Mouse (Mus musculus) ovary, postnatal 36 days (tissue): ENCODE results near the gene Enah.

ENCODE experiments used
- DNase-seq: peaks from one replicate; pipeline ENCODE4 v3.0.0; 2022; ENCODE audit warnings: low spot score, mixed read lengths

Enah gene

DNA sequence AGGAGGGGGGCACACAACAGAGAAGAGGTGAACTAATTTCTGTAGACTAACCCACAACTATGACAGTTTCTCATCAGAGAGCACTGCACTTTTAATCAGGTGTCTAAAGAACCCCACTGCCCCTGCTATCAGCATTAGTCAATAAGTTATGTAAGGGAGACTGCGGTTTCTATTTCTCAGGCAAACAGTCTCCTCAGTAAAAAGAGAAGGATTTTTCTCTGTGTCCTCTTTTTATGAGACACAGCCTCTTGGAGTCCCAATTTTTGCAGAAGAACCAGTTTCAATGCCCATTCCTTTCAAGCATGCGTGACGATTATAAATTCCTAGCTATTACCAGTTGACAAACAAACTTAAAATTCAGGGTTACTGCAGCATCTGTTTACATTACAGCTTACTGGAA is 59.4 kb downstream of the Enah start:
- DNase-seq: no peak

DNA sequence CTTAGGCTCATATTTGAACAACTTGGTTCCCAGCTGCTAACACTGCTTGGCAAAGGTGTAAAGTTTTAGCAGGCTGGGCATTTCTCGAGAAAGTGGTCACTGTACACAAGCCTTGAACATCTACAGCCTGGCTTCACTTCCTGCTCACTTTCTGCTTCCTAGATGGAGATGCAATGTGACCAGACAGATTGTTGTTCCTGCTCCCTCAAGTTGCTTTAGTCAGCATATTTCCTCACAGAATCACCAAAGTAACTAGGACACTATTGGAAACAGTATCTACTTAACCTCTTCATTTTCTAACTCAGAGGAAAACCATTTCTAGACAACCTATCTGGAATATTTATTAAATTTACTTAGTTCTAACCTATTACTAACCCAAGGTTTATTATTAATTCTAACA is 61.4 kb downstream of the Enah start:
- no peak for DNase-seq

DNA sequence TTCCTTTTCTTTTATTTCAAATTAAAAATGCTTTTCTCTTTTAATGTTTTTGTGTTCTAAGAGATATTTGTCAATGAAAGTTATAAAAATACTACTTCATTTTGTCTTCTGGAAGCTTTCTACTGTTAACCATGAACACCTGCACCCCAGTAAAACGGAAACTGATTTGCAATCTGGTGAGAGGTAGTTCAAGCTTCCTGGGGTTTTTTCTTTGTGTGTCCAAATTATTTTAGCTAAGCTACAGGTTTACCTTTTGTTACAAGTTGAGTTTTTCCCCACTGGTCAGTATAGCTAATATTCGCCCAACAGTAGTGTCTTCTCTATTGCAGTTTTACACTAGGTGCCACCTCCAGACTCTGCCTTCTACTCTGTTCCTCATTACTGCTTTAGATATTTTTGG is 62.1 kb downstream of the Enah start:
- DNase-seq: no peak

DNA sequence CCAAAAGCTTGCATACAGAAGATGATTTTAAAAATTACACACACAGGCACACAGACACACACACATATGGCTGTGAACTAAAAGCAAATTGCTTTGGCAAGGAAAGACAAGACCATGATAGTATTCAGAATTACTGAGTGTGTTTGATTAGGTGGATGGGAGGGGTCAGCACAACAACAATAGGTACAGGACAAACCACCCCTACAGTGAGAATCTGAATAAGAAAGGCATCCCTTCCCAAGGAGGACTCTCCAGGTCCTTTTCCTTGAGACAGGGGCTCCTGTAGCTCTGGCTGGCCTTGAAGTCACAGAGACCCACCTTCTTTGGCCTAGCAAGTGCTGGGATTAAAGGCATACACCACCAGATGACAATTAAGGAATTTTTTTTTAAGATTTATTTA is 66.2 kb downstream of the Enah start:
- DNase-seq: no peak

- no peak for DNase-seq
Measured at GRCm38 (mm10) chr1:181951266-181951665, 68.5 kb downstream of the Enah start.

GRCm38 (mm10) chr1:181950721-181951120 is 69.1 kb downstream of the Enah start:
- no peak for DNase-seq

DNA sequence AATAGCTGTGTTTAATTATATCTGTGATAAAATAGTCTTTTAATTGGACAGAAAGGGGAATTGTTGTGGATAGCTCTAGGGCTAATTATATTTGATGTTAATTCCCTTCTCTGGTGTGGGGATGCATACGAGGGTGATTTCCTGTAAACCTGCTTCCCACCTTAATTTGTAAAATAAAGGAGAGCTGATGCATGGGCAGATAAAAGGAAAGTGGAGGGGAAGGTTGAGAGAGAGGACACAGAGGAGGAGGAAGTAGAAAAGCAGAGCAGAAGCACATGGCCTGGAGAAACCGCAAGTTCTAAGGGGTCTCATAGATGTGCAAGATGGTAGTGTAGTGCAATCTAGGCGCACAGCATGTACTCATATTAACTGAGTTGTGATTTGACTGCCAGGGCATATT is 71.6 kb downstream of the Enah start:
- no peak for DNase-seq

- no peak for DNase-seq
Measured at GRCm38 (mm10) chr1:181937064-181937463, 82.7 kb downstream of the Enah start.

- DNase-seq: no peak
Measured at GRCm38 (mm10) chr1:181928388-181928787, 91.4 kb downstream of the Enah start.

DNA sequence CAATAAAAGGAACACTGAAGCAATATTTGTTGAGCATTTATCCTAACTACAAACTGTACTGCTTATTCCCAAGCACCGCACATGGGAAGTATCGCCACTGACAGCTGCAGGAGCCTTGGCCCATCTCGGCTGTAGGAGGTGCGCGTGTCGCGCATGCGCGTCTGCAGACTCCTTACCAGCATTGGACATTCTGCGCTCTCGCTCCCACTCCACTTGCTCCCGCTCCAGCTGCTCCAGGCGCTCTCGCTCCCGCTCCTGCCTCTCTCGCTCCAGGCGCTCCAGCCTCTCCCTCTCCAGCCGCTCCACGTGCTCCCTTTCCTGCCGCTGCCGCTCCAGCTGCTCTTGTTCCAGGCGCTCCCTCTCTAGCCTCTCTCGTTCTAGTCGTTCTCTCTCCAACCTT is 96.4 kb downstream of the Enah start:
- no peak for DNase-seq

GRCm38 (mm10) chr1:181921580-181922494 is 98.0 kb downstream of the Enah start:
- no peak for DNase-seq

DNA sequence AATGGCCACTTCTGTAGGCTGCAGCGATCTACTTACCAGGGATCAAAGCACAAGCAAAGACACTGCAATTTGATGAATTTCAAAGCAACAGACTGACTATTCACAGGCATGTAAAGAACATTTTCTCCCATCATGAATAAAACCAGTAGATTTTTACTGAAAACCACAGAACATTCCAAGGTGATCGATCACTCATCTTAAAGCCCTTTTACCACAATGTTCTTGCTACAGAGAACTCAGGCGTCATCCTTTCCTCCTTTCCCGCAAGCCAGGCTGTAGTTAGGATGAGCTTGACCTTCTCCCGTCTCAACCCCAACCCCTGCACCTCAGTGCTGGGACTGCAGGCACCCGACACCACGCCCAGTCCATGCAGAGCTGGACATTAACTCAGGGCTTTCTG is 107.9 kb downstream of the Enah start:
- no peak for DNase-seq

DNA sequence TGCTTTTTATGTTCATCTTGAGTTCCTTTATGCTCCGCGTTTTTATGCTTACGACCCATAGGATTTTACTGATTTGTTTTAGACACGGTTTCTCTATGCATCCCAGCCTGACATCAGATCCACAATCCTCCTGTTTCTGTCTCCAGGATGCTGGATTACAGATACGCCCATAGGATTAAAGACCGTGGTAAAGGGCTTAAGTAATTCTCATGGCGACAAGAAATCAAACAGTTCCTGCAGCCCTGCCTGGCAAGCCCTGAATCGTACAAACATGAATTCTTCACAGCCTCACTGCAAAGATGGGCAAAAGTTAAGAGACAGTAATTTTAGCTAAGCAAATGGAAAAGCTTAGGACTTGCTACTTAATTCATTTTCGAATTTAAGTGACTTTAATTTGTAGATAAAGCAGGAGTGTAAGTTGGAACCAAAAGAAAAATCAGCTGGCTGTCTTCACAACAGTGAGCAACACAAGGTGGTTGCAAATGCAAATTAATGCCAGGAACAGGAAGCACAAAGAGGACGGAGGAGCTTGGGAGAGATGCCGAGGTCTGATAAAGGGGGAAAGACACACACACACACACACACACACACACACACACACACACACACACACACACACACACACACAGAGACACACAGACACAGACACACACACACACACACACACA is 118.0 kb downstream of the Enah start:
- no peak for DNase-seq

DNA sequence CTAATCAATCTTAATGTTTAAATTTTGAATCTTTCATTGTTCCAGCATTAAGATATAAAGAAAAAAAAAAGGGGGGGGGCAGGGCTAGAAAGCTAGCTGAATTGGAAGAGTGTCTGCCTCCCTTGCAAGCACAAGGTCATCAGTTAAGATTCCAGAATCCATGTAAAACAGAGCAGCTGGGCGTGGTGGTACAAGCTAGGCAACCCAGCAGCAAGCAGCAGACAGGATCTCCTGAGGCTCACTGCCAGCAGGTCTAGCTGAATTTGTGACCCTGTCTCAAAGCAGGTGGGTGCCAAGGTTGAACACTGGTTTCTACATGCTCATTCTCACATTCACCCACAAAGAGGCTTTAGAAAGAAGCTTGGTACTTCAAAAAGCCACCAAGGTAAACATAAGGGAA is 118.9 kb downstream of the Enah start:
- no peak for DNase-seq

- no peak for DNase-seq
Measured at GRCm38 (mm10) chr1:181898961-181899360, 120.8 kb downstream of the Enah start.

DNA sequence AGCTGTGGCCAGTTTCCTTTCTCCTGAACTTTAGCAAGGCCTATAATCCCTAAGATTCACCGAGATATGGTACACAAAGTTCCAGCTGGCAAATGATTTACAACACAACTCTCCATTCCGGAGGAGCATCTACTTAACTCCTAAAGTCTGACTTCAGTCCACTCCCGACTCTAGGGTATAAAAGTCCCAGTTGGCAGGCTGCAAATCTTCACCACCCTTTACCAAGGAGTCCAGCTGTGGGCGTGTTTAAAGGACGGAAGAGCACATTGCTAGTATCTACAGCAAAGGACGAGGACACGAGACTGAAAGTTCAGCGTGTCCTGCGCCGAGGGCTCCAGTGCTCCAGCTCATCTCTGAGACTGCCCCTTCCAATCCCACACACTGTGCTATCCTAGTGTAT is 122.8 kb downstream of the Enah start:
- no peak for DNase-seq

DNA sequence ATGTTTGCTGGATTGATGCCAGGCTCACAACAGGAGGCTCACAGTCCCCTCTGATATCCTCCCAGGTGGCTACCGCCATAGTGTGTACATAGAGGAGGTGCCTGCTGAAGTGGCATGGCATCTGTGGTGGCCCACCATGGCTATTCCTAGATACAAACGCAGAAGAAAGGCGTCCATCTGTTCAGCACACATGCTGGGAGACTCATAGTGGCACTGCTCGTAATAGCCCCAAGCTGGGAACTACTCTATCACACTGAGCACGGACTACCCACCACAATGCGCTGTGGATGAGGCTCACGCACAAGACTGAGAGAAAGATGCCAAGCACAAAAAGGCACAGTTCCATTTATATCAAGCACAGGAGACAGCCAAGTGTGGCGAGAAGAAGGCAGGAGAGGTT is 126.1 kb downstream of the Enah start:
- no peak for DNase-seq

DNA sequence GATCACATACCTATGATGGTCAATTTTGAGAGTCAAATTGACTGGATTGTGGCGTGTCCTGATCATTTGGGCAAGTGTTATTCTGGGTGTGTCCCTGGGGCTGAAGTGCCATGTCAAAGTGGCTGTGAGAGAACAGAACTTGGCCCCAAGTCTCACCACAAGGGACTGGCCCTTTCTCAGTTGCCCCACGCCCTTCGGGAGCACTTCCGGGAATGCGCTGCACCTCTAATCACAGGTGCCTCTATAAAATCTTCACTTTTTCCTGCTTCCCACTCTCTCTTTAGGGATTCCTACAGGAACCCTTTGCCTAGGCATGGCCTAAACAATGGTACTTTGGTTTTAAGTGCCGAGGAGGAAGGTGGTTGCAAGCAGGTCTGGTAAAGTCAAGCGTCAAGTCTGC is 130.1 kb downstream of the Enah start:
- DNase-seq: no peak

GRCm38 (mm10) chr1:181888801-181889200 is 131.0 kb downstream of the Enah start:
- peak; percentile 90 for DNase-seq

- peak; percentile 38 for DNase-seq
Measured at GRCm38 (mm10) chr1:181881532-181881931, 138.3 kb downstream of the Enah start.

- no peak for DNase-seq
Measured at GRCm38 (mm10) chr1:181880752-181881325, 139.0 kb downstream of the Enah start.

DNA sequence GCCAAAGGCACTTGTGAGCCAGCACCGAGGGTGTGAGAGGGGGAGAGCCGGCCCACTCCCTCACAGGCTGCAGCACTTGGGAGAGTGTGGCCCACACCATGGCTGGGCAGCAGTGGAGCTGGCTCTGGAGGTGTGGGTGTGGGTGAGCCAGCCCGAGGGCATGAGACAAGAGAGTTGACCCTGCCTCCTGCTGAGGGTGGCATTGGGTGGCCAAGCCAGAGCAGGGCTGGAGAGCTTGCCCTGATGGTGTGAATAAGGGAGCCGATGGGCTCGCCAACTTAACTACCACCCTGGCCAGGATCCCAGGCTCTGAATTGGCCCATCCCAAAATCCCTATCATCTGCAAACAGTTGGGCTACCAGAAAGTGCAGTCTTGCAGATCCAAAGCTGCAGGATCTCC is 141.4 kb downstream of the Enah start:
- no peak for DNase-seq

DNA sequence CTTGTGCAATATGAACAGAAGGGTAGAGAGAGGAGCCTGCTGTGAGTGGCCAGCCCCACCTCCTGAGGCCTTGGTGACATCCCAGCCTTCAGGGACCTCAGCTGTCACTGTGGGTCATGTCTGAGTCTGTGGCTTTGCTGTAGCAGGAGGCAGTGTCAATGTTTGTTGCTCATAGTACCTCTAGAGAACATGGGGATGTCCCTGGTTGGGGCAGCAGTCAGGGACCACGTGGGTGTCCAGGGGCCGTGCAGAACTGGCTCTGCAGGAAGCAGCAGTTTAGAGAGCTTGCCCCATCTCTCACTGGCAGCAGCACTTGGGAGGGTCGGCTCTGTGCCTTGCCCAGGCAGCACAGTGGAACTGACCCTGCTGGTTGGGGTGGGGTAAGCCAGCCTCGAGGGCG is 142.7 kb downstream of the Enah start:
- DNase-seq: no peak
